Mouse (Mus musculus) small intestine, adult 2 months (tissue): ENCODE results near the gene Ufc1. TPM values are rescaled to one million over a fixed set of nuclear protein-coding genes. Genes with fewer than 3 reads are reported as not detected.
A peak's percentile ranks its signal among the peaks of the same experiment; 100 is the strongest.
"Not testable (repeated sequence)": the region's sequence is repeated elsewhere in the genome, so short reads cannot be mapped to it uniquely, and the experiment has no call there.

Source experiments
- H3K27ac ChIP-seq: fragments of 200-500 bp; 2 replicates; pipeline ENCODE4 v1.5.1; 2012; ENCODE audit warnings: low read depth, low read length, control low read depth, inconsistent platforms; ENCODE audit not compliant: insufficient read depth
- H3K27me3 ChIP-seq: fragments of 200-500 bp; 2 replicates; pipeline ENCODE4 v1.6.1; 2012; ENCODE audit warnings: mild to moderate bottlenecking, moderate library complexity, low read length, inconsistent platforms; ENCODE audit not compliant: control insufficient read depth, insufficient read depth
- H3K36me3 ChIP-seq: fragments of 200-500 bp; 2 replicates; pipeline ENCODE4 v1.6.1; 2012; ENCODE audit warnings: mild to moderate bottlenecking, low read length, control low read depth, inconsistent platforms; ENCODE audit not compliant: control insufficient read depth, insufficient read depth
- H3K4me1 ChIP-seq: fragments of 200-500 bp; 2 replicates; pipeline ENCODE4 v1.6.1; 2012; ENCODE audit warnings: low read length, inconsistent platforms, mixed read lengths; ENCODE audit not compliant: control insufficient read depth, insufficient read depth, insufficient read length
- H3K4me3 ChIP-seq: fragments of 200-500 bp; 2 replicates; pipeline ENCODE4 v1.5.1; 2012; ENCODE audit warnings: low read depth, mild to moderate bottlenecking, control low read depth, inconsistent platforms, low read length, moderate library complexity
- CTCF ChIP-seq: fragments of 200-500 bp; IDR thresholded peaks from 2 replicates; pipeline ENCODE4 v1.5.1; 2012; ENCODE audit warnings: low read depth, mild to moderate bottlenecking, control low read depth, inconsistent platforms, low read length, moderate library complexity, mixed read lengths; ENCODE audit not compliant: insufficient replicate concordance, insufficient read length; ENCODE audit errors: extremely low read depth
- POLR2A ChIP-seq: fragments of 200-500 bp; IDR thresholded peaks from 2 replicates; pipeline ENCODE4 v1.6.1; 2012; ENCODE audit warnings: low read depth, mild to moderate bottlenecking, control low read depth, inconsistent platforms, low read length, moderate library complexity
- WGBS: fragments of 180-500 bp; shearing (Covaris S2); methylation state at CpG from one replicate; pipeline ENCODE4 v1.1.7; 2018; 5-methylcytosine and 5-hydroxymethylcytosine counted together
- polyA plus RNA-seq: library from polyadenylated mRNA; depleted of rRNA; stranded (reverse); fragments of >200 nt; gene quantifications from 2 replicates; pipeline ENCODE4 v1.2.3, GENCODE M21; 2012

Gene Ufc1
- polyA plus RNA-seq, 1 experiment, result 10.8 TPM

- TF ChIP-seq POLR2A (no peak), CTCF (no peak)
- no peak overlapping the region for H3K4me3 ChIP-seq
- 72% methylated on average over 2 of the region's 2 CpGs for WGBS
- H3K36me3 ChIP-seq, result no peaks in the 10 kb centered on the region
- H3K4me1 ChIP-seq, result no peaks in the 10 kb centered on the region
- H3K27me3 ChIP-seq, result 0 out of 2 replicates have a peak, but pooled peaks cover 2% of the 10 kb centered on the region
- no peak overlapping the region for H3K27ac ChIP-seq
Measured at GRCm38 (mm10) chr1:171309321-171309720, 14.5 kb upstream of the Ufc1 start.

GRCm38 (mm10) chr1:171306157-171306556, 11.3 kb upstream of the Ufc1 start:
- 63% methylated on average over 5 of the region's 5 CpGs for WGBS
- H3K36me3 ChIP-seq, H3K27ac ChIP-seq, H3K4me3 ChIP-seq, H3K4me1 ChIP-seq, H3K27me3 ChIP-seq: not testable (repeated sequence)

- Histone ChIP-seq H3K4me1 (peaks cover 4% of the 10 kb centered on the region; the same call in 1 of the 2 replicates), H3K36me3 (no peaks in the 10 kb centered on the region), H3K27ac (no peak overlapping the region), H3K4me3 (no peak overlapping the region), H3K27me3 (no peaks in the 10 kb centered on the region)
- TF ChIP-seq POLR2A (no peak), CTCF (no peak)
- WGBS, result 67% methylated on average over 3 of the region's 3 CpGs
Measured at GRCm38 (mm10) chr1:171298226-171298625, 3.4 kb upstream of the Ufc1 start.

- H3K27ac ChIP-seq, result peak overlapping the region; percentile 94
- no peak for TF ChIP-seq POLR2A
- TF ChIP-seq CTCF, result no peak
- peaks cover 8% of the 10 kb centered on the region; the same call in 1 of the 2 replicates for H3K4me1 ChIP-seq
- peak overlapping the region; percentile 76; the same call in 1 of the 2 replicates for H3K4me3 ChIP-seq
- no peaks in the 10 kb centered on the region for H3K36me3 ChIP-seq
- 11% methylated on average over 3 of the region's 3 CpGs for WGBS
- no peaks in the 10 kb centered on the region for H3K27me3 ChIP-seq
Measured at GRCm38 (mm10) chr1:171295063-171295402, 209 bp upstream of the Ufc1 start.

GRCm38 (mm10) chr1:171293906-171294297, 922 bp downstream of the Ufc1 start:
- Histone ChIP-seq H3K27ac (peak overlapping the region; percentile 94), H3K4me3 (peak overlapping the region; percentile 76), H3K36me3 (peaks cover 7% of the 10 kb centered on the region), H3K27me3 (no peaks in the 10 kb centered on the region), H3K4me1 (peaks cover 8% of the 10 kb centered on the region; the same call in 1 of the 2 replicates)
- no peak for TF ChIP-seq POLR2A
- TF ChIP-seq CTCF, result no peak
- 16% methylated on average over 5 of the region's 5 CpGs for WGBS

GRCm38 (mm10) chr1:171293351-171293750, 1.5 kb downstream of the Ufc1 start:
- H3K36me3 ChIP-seq, result peaks cover 10% of the 10 kb centered on the region
- no peak overlapping the region for H3K27ac ChIP-seq
- no peak overlapping the region for H3K4me3 ChIP-seq

GRCm38 (mm10) chr1:171288328-171288727, 6.5 kb downstream of the Ufc1 start:
- Histone ChIP-seq H3K27me3 (no peaks in the 10 kb centered on the region), H3K36me3 (peaks cover 18% of the 10 kb centered on the region), H3K27ac (no peak overlapping the region), H3K4me3 (no peak overlapping the region), H3K4me1 (peaks cover 9% of the 10 kb centered on the region)
- 69% methylated on average over 4 of the region's 4 CpGs for WGBS
- TF ChIP-seq POLR2A (no peak), CTCF (no peak)

More at GRCm38 (mm10) chr1:171293351-171293750, 1.5 kb downstream of the Ufc1 start:
- TF ChIP-seq POLR2A, result no peak
- TF ChIP-seq CTCF, result no peak
- Histone ChIP-seq H3K27me3 (no peaks in the 10 kb centered on the region), H3K4me1 (peaks cover 8% of the 10 kb centered on the region; the same call in 1 of the 2 replicates)
- 46% methylated on average over 3 of the region's 3 CpGs for WGBS
